Mouse (Mus musculus) stomach, embryonic 16.5 days (tissue): Measurements from ENCODE around the gene Gm49337. TPM values are rescaled to one million over a fixed set of nuclear protein-coding genes. Genes with fewer than 3 reads are reported as not detected.
A peak's percentile ranks its signal among the peaks of the same experiment; 100 is the strongest.

Experiments
- ATAC-seq: fragments of 200-750 bp; cut with Nextera tagmentation; 2 replicates; pipeline ENCODE4 v1.8.0; 2017; ENCODE audit warnings: moderate number of reproducible peaks, moderate TSS enrichment; ENCODE audit not compliant: insufficient read depth, low FRiP score
- H3K27ac ChIP-seq: fragments of 300-500 bp; sonication (generic); 2 replicates; pipeline ENCODE4 v1.5.1; 2014; ENCODE audit warnings: low read length
- H3K27me3 ChIP-seq: fragments of 300-500 bp; sonication (generic); 2 replicates; pipeline ENCODE4 v1.6.1; 2014; ENCODE audit warnings: low read length, control low read depth, mixed read lengths; ENCODE audit not compliant: control insufficient read depth, insufficient read depth
- H3K36me3 ChIP-seq: fragments of 300-500 bp; sonication (generic); 2 replicates; pipeline ENCODE4 v1.6.1; 2014; ENCODE audit warnings: low read length; ENCODE audit not compliant: control insufficient read depth, insufficient read depth
- H3K4me1 ChIP-seq: fragments of 300-500 bp; sonication (generic); 2 replicates; pipeline ENCODE4 v1.6.1; 2014; ENCODE audit warnings: low read length, control low read depth, mixed read lengths; ENCODE audit not compliant: control insufficient read depth, insufficient read depth
- H3K4me2 ChIP-seq: fragments of 300-500 bp; sonication (generic); 2 replicates; pipeline ENCODE4 v1.6.1; 2014; ENCODE audit warnings: low read depth, low read length, mixed read lengths
- H3K4me3 ChIP-seq: fragments of 300-500 bp; sonication (generic); replicated peaks from 2 replicates; pipeline ENCODE4 v1.5.1; 2014; ENCODE audit warnings: mild to moderate bottlenecking, low read length
- H3K9ac ChIP-seq: fragments of 300-500 bp; sonication (generic); 2 replicates; pipeline ENCODE4 v1.6.1; 2014; ENCODE audit warnings: low read length
- H3K9me3 ChIP-seq: fragments of 300-500 bp; sonication (generic); replicated peaks from 2 replicates; pipeline ENCODE4 v1.6.1; 2016; ENCODE audit warnings: low read length, control low read depth; ENCODE audit not compliant: control insufficient read depth
- WGBS: fragments of 180-500 bp; shearing (Covaris S2); extraction: QIAGEN DNeasy Blood & Tissue Kit; methylation state at CpG from one replicate; pipeline ENCODE4 v1.1.7; 2014; 5-methylcytosine and 5-hydroxymethylcytosine counted together
- polyA plus RNA-seq: library from polyadenylated mRNA; unstranded; fragments of >200 nt; fragmentation: Nextera tagmentation; extraction: Ambion mirVana; gene quantifications from 2 replicates; pipeline ENCODE4 v1.2.1, GENCODE M21; 2015

Gm49337 gene
- polyA plus RNA-seq, 1 experiment from 2014 or later: not detected

DNA sequence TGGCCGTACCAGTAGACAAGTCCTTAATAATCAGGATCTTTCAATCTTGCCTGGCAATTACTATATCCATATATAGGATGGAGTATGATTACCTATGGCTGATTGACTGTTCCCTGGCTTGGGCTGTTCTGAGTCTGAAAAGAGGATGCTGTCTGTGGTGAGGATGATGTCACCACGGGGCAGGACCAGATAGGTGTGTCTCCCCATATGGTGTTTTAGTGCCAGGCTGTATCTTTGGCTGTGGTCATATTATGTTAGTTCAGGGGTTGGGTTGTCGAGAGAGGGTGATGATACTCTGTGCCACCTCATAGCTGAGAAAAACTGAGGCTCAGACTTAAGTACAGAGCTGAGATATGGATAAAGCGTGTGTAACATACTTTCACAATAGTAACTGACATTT, 11.9 kb downstream of the Gm49337 start:
- peaks cover 4% of the 10 kb centered on the region; the same call in 1 of the 2 replicates for H3K4me1 ChIP-seq
- no peaks in the 10 kb centered on the region for H3K36me3 ChIP-seq
- no peaks in the 10 kb centered on the region for H3K9me3 ChIP-seq
- no peak overlapping the region for H3K27ac ChIP-seq
- peaks cover 3% of the 10 kb centered on the region; the same call in 1 of the 2 replicates for H3K27me3 ChIP-seq
- H3K4me3 ChIP-seq: no peak overlapping the region
- no peak overlapping the region for H3K9ac ChIP-seq
- no peak for ATAC-seq
- 82% methylated on average over 4 of the region's 4 CpGs for WGBS
- H3K4me2 ChIP-seq: no peak overlapping the region

DNA sequence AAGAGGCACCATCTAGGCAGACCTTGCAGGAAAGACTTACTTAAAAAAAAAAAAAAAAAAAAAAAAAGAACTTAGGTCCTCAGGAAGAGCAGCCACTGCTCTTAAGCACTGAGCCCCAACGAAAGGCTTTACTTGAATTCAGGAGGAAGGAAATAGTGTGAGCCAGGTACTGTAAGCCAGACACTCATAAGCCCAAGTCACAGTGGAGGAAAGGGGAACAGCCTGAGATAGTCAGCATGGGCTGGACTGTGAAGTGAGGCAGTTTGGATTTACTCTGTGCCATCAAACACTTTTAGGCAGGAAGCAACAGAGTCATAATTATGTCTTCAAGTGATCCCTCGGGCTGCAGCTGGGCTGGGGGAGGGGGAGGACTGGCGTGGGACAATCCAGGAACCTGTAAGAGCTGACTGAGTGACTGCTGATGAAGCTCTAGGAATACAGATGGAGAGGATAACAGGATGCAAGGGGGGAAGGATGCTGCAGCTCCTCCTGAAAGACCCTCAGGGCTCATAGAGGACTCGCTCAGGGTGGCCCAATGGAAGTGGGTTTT, 19.2 kb downstream of the Gm49337 start:
- Histone ChIP-seq H3K27me3 (no peaks in the 10 kb centered on the region), H3K9me3 (no peaks in the 10 kb centered on the region), H3K4me1 (no peaks in the 10 kb centered on the region), H3K4me2 (no peak overlapping the region), H3K9ac (no peak overlapping the region), H3K4me3 (no peak overlapping the region), H3K27ac (no peak overlapping the region), H3K36me3 (no peaks in the 10 kb centered on the region)
- no peak for ATAC-seq
- WGBS: 55% methylated on average over 4 of the region's 4 CpGs

DNA sequence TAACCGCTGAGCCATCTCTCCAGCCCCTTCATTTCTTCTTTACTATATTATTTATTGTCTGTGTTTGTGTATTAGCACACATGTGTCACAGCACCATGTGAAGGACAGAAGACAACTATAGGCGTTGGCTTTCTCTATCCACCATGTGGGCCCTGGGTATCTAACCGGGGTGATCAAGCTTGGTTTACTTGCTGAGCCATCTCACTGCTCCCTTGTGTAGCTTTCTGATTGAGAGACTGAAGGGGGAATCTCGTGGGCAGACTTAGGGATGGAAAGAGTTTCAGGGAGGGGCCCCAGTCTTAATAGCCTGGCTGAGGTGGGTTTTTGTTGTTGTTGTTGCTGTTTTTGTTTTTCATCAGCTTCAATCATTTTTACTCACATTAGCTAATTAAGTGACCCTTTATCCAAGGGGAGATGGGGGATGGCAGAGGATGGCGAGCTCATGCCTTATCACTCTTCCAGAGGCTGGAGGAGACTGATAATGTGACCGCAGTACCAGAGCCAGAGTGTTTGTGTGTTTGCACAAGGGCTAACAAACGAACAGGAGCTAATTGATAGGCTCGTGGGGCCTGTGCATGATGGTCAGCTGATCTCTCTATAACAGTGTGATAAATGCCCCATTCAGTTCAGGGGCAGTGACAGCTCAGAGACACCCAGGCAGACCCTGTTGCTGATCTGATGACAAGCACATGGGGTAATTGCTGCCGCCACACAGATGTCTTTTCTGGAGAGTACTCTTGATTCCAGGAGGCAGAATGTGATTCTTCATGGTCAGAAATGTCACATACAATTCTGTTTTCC, 20.6 kb downstream of the Gm49337 start:
- no peak overlapping the region for H3K27ac ChIP-seq
- no peak overlapping the region for H3K4me3 ChIP-seq
- H3K4me2 ChIP-seq: no peak overlapping the region
- no peak overlapping the region for H3K9ac ChIP-seq
- no peaks in the 10 kb centered on the region for H3K36me3 ChIP-seq
- peak; percentile 64 for ATAC-seq
- no peaks in the 10 kb centered on the region for H3K27me3 ChIP-seq
- no peaks in the 10 kb centered on the region for H3K9me3 ChIP-seq
- WGBS: 47% methylated on average over 9 of the region's 9 CpGs
- no peaks in the 10 kb centered on the region for H3K4me1 ChIP-seq

DNA sequence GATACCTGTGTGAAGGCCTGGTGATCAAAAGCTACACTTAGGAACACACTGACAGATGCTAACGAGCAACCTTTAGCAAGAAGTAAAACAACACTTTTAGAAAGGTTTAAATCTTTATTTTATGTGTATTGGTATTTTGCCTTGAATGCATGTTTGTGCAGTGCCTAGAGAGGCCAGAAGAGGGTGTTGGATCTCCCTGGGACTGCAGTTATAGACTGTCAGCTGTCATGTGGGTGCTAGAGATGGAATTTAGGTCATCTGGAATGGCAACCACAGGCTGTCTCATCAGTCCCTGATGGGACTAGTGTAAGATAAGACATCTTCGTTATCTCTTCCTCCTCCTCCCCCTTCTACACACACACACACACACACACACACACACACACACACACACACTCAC, 25.2 kb downstream of the Gm49337 start:
- no peak overlapping the region for H3K4me2 ChIP-seq
- no peak overlapping the region for H3K9ac ChIP-seq
- no peaks in the 10 kb centered on the region for H3K4me1 ChIP-seq
- no peak for ATAC-seq
- no peak overlapping the region for H3K27ac ChIP-seq
- H3K9me3 ChIP-seq: no peaks in the 10 kb centered on the region
- 82% methylated on average over 2 of the region's 2 CpGs for WGBS
- no peaks in the 10 kb centered on the region for H3K36me3 ChIP-seq
- no peaks in the 10 kb centered on the region for H3K27me3 ChIP-seq
- H3K4me3 ChIP-seq: no peak overlapping the region

DNA sequence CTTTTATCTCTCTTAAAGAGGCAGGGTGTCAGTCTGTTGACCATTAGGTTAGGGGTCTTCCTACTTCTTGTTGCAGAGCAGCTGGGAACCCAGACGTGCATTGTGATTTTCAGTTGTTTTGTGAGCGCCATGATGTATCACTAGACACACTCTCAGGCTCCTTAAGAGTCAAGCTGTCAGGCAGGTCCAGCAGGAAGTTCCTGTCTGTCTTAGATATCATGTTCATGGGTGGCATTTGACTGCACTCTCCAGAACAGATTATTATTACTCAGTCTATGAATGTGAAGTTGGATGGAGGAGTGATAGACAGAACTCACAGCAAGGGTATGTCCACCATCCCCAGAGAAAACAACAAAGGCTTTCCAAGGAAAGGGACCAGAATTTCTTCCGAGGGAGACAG, 31.2 kb downstream of the Gm49337 start:
- H3K27ac ChIP-seq: no peak overlapping the region
- WGBS: 54% methylated on average over 3 of the region's 3 CpGs
- H3K4me2 ChIP-seq: no peak overlapping the region
- no peak for ATAC-seq
- no peaks in the 10 kb centered on the region for H3K4me1 ChIP-seq
- H3K36me3 ChIP-seq: no peaks in the 10 kb centered on the region
- H3K9ac ChIP-seq: no peak overlapping the region
- no peaks in the 10 kb centered on the region for H3K27me3 ChIP-seq
- H3K4me3 ChIP-seq: no peak overlapping the region
- H3K9me3 ChIP-seq: no peaks in the 10 kb centered on the region

DNA sequence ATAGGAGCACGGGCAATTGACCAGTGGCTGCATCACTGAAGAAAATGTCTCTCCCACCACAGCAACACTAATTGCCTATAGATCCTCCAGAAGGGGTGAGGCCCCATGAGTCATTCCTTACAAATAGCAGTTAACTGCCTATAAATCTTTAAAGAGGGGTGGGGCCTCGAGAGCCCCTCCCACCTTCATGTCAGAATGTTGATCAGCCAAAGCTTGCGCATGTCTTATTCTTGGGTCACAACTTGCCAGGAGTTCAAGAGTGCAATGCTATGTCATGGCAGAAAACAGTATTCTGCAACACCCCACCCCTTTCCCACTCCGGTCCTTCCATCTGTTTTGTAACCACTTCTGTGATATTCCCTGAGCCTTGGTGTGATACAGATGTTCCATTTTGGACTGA, 33.3 kb downstream of the Gm49337 start:
- Histone ChIP-seq H3K27ac (no peak overlapping the region), H3K9me3 (no peaks in the 10 kb centered on the region), H3K36me3 (no peaks in the 10 kb centered on the region), H3K4me1 (no peaks in the 10 kb centered on the region), H3K9ac (no peak overlapping the region), H3K27me3 (no peaks in the 10 kb centered on the region), H3K4me2 (no peak overlapping the region), H3K4me3 (no peak overlapping the region)
- 69% methylated on average over 4 of the region's 4 CpGs for WGBS
- 0 out of 2 replicates have a peak, but pooled peaks have one; percentile 37 for ATAC-seq

DNA sequence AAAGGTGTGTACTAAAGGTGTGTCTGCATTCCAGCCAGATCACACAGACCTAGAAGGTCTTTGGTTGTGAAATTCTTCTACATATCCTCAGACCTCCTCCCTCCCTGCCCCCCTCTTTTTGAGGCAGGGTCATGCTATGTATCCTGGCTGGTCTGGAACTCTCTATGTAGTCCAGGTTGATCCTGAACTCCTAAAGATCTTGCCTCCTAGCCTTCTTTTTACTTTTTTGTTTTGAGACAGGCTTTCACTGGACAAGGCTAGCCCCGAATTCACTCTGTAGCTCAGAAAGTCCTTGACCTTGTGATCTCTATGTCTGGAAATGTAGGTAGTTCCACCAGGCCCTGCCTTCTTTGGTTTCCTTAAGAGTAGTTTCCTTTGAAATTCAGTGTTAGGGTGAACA, 35.7 kb downstream of the Gm49337 start:
- no peak for ATAC-seq
- Histone ChIP-seq H3K4me2 (no peak overlapping the region), H3K9me3 (no peaks in the 10 kb centered on the region), H3K4me3 (no peak overlapping the region), H3K36me3 (no peaks in the 10 kb centered on the region), H3K27me3 (no peaks in the 10 kb centered on the region), H3K9ac (no peak overlapping the region), H3K4me1 (no peaks in the 10 kb centered on the region), H3K27ac (no peak overlapping the region)
- WGBS: 91% methylated on average over 1 of the region's 1 CpGs

DNA sequence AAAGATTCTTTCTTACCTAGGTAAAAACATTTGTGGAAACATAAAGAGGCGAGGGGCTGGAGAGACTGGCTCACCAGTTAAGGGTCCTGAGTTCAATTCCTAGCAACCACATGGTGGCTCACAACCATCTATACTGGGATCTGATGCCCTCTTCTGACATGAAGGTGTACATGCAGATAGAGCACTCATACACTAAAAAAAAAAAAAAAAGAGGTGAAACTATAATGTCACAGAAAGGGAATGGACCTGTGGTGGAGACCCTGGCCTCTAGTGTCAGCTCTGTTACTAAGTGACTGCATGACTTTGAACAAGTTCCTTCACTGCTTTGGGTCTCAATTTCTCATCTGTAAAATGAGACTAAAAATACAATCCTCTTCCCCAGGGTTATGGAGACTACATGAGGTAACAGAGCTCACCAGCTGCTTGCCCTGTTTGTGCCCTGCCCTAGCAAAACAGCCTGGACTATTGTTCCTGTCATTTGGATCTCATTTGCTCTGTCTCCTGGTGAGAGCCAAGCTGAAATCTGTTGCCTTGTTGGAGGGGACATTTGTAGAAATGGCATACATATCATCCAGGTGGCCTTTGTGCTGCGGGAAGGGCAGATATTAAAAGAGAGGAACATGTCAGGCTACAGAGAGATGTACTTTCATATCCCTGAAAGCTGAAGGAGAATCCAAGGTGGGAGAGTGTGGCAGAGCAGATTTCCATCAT, 42.9 kb downstream of the Gm49337 start:
- Histone ChIP-seq H3K4me1 (peaks cover 8% of the 10 kb centered on the region; the same call in 1 of the 2 replicates), H3K27me3 (no peaks in the 10 kb centered on the region), H3K9ac (no peak overlapping the region), H3K36me3 (no peaks in the 10 kb centered on the region), H3K4me3 (no peak overlapping the region), H3K9me3 (no peaks in the 10 kb centered on the region), H3K4me2 (no peak overlapping the region), H3K27ac (no peak overlapping the region)
- ATAC-seq: no peak
- 74% methylated on average over 2 of the region's 2 CpGs for WGBS

DNA sequence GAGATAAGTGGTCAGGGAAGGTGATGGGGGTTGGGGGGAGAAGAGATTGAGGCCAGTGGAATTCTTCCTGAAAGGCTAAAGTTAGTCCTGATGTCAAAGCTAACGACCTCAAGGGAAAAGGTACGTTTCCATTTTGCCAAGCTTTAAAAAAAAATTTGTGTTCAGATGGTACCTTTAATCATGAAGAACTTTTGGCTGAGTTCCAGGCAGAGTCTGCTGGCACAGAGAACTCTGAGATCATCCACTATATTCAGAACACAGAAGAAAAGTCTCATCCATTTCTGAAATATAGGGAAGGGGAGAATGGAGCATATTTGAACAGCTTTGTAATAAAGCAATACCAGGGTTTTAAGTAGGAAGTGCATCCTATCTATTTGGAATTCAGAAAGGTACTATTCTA, 43.9 kb downstream of the Gm49337 start:
- no peaks in the 10 kb centered on the region for H3K9me3 ChIP-seq
- no peak overlapping the region for H3K9ac ChIP-seq
- peaks cover 8% of the 10 kb centered on the region; the same call in 1 of the 2 replicates for H3K4me1 ChIP-seq
- WGBS: 42% methylated on average over 2 of the region's 2 CpGs
- no peak overlapping the region for H3K27ac ChIP-seq
- no peak for ATAC-seq
- no peaks in the 10 kb centered on the region for H3K27me3 ChIP-seq
- H3K4me3 ChIP-seq: no peak overlapping the region
- no peaks in the 10 kb centered on the region for H3K36me3 ChIP-seq
- no peak overlapping the region for H3K4me2 ChIP-seq
